Mouse (Mus musculus) ES-Bruce4 (cell line): ENCODE measurements around the gene Gpd2.

Source experiments
- EP300 ChIP-seq: IDR thresholded peaks from 2 replicates; pipeline ENCODE4 v1.6.1; 2011; ENCODE audit warnings: low read depth, low read length; ENCODE audit not compliant: insufficient read depth
- POLR2A ChIP-seq: IDR thresholded peaks from one replicate; pipeline ENCODE4 v1.8.1; 2011; ENCODE audit warnings: low read length; ENCODE audit not compliant: insufficient read depth

DNA sequence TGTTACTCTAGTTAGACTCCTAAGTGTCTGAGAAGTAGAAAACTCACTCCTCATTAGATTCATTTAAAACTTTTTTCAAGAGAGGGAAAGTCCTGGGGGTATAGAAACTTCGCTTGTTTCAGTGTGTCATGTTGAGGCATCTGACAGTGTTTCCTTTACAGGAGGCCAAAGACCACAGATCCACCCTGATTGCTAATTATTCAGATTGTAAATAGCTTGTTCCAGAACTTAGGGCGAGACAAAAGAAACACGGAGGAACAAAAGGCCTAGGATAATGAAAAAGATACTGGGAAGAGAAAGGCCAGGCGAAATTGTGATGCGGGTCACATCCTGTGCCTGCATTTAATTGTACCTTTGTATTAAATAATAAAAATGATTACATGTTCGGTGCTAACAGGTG is 96.0 kb downstream of the Gpd2 start:
- no peak for TF ChIP-seq EP300
- TF ChIP-seq POLR2A = no peak
